Mouse (Mus musculus): Measurements from ENCODE around the gene Vps8. TPM values are rescaled to one million over a fixed set of nuclear protein-coding genes. Genes with fewer than 3 reads are reported as not detected.
"Not testable (repeated sequence)": the region's sequence is repeated elsewhere in the genome, so short reads cannot be mapped to it uniquely, and the experiment has no call there.

The Vps8 gene
- total RNA-seq, 2 experiments from 2014 or later, result 52.3 to 58.0 TPM

DNA sequence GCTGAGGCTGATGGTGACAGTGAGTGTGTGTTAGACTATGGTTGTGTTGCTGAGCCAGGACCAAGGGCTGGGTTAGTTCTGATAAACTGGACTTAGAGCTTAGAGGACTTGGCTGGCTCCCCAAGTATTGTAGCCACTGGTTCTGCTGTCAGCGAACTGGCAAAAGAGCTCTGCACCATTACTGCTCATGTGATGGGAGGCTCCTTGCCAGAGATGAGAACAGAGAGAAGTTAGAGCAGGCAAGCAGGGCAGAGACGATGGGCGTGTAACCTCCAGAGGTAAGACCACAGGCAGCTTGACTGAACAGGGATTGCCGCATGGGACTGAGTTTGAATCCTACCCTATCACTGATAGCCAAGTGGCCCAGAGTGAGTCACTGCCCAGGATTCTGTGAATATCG is 220.0 kb downstream of the Vps8 start:
- no peak for DNase-seq (ENCODE audit: low spot score in 2 of 2)
- intact Hi-C loops (cut with DNase I), result no loop called here

DNA sequence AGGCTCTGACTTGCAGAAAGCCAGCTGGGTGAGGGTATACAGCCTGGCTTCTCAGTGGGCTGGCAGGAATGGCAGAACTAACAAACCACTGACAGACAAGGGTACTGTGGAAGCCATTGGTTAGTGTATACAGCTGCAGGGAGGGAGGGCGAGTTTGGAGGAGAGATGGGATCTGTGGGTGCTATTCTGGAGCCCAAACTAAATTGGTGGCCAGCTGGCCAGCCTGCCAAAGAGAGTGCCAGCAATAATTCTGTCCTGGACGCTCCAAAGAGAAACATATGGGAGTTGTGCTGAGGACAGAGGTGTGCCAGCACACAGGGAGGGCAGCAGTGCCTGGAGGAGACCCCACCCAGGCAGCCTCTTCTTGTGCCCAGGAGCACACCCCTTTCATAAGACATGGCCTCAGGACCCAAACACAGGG is 220.7 kb downstream of the Vps8 start:
- intact Hi-C loops (cut with DNase I), result no loop called here
- DNase-seq (ENCODE audit: low spot score in 2 of 2), result peak in 1 of 2 experiments; percentile 60

DNA sequence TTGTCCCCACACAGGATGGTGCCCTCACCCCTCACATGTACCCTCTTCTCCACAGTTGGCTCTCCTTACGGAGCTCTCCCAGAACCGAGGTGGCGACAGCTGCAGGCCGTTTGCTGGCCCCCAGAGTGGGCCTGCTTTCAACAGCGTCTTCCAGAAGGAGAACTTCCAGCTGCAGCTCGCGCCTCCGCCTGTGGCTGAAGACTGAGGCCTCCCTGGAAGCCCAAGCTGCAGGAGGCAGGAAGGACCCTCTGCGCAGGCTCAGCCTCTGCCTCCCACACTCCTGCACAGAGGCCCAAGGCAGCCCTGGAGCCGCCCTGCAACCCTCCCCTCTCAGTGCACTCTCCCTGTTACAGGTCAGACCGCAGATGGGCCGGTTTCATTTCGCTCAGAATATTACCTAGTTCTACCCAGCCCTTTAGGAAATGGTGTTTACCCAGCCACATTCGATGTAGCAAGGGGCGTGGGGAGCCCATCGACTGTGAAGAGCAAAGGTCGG is 221.2 kb downstream of the Vps8 start:
- DNase-seq (ENCODE audit: low spot score in 2 of 2), result peak in 1 of 2 experiments; percentile 65
- intact Hi-C loops (cut with DNase I), result no loop called here

DNA sequence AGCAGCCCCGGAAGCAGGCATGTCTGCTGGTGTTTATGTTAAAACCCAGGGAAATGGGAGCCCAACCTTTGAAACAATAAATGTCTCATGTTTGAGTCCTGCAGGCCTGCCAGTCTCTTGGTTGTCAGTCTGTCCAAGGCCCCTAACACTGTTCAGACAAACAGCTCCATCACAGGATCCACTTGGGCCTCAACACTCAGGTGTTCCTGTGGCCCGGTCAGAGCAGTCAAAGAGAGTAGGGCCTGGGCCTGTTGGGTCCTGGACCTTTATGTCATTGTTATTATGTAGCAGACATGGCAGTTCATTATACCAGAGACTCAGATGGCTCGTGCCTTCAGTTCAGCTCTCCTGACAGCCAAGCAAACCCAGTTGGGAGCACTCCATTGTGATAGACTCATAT is 221.7 kb downstream of the Vps8 start:
- intact Hi-C loops (cut with DNase I), result no loop called here
- DNase-seq (ENCODE audit: low spot score in 2 of 2), result no peak

DNA sequence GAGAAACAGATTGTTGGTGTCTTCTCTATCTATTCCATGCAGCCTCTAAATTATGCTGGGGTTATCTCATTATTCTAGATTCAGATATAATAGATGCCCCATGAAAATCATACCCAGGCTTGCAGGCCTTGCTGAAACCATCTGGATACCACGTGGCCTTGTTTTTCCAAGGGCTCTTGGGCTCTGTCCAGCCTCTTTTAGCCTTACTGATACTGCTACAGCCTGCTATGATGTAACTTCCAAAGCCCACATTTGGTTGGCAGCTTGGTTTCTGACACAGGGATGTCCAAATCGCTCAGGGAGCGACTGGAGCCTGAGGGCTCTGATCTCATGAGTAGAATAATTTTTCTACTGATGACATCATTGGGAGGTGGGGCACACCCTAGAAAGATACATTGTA is 223.0 kb downstream of the Vps8 start:
- intact Hi-C loops (cut with DNase I), result no loop called here

DNA sequence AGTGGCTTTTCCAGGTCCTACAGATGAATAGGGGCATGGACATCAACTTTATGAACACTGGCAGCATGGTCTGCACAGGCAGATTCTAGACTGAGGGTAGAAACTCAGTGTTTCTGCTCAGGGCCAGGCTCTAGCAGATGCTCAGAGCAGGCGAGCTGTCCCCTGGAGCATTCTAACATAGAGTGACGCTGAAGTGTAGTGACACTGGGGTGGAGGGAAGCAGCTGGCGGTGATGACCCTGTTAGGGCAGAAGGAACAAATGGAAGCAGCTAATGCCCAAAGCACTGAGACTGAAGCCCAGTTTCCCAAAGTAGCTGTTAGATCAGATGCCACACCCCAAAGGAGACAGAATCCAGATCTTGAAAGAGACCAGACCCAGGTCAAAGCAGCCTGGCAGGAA is 223.6 kb downstream of the Vps8 start:
- intact Hi-C loops (cut with DNase I), result no loop called here
- DNase-seq (ENCODE audit: low spot score in 2 of 2), result no peak

More for the DNA sequence above, 223.0 kb downstream of the Vps8 start:
- DNase-seq (ENCODE audit: low spot score in 2 of 2), result no peak

DNA sequence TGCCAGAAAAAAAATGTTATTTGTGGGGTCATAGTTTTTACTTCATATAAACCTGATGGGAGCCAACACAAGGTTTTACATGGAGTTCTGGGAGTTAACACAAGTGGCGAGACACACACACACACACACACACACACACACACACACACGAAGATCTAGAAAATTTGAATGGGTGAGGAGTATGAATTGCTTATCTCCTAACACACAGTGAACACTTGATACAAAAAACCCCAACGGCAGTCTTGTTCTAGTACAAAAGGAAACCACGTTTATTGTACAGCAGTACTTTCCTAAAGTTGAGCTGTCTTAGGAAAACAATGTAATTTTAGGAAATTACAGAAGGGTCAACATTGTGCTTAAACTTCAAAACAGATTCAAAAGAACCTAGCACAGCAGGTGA is 225.9 kb downstream of the Vps8 start:
- intact Hi-C loops (cut with DNase I), result no loop called here

DNA sequence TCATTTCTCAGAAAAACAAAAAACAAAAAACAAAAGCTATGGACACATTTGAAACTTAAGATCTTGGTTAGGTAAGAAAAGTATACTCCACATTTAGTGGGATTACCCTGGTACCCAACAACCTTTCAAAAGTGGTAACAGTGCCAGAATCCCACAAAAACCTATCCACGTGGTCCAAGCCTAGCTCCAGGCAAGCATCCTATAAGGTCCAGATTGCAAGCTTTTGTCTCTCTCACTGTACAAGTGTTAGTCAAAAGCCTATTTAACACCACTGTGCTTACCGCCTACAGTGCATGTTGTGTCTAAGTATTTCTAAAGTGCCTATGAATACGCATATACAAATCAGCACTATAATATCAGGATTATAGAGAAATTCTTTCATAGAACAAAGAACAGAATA is 227.4 kb downstream of the Vps8 start:
- peak in 1 of 2 experiments; percentile 34 for DNase-seq (ENCODE audit: low spot score in 2 of 2)
- intact Hi-C loops (cut with DNase I), result loop anchor here (5.0 kb wide), 1 partner anchor 42 kb away; the partner anchor contains the start of gene 2510009E07Rik

More for the DNA sequence above, 225.9 kb downstream of the Vps8 start:
- no peak for DNase-seq (ENCODE audit: low spot score in 2 of 2)

DNA sequence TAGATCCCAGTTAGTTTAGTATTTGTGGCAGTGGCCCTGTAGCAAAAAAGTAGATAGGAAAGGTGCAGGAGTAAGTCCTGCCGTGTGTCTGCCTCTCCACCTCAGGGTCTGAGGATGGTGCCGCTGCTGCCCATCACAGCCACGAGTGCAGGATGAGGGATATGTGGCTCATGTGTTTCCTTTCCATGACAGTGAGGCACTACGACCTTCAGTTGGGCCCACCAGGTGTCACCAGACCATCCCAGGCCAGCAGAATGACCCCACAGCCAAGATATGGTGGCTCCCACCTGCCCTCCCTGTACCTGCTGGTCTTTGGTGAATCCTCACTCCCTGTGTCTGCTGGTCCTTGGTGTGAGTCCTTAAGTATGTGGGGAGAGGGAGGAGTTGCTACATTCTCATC is 228.2 kb downstream of the Vps8 start:
- intact Hi-C loops (cut with DNase I), result loop anchor here (5.0 kb wide), 1 partner anchor 41 kb away; the partner anchor contains the start of gene 2510009E07Rik
- DNase-seq (ENCODE audit: low spot score in 2 of 2), result no peak

DNA sequence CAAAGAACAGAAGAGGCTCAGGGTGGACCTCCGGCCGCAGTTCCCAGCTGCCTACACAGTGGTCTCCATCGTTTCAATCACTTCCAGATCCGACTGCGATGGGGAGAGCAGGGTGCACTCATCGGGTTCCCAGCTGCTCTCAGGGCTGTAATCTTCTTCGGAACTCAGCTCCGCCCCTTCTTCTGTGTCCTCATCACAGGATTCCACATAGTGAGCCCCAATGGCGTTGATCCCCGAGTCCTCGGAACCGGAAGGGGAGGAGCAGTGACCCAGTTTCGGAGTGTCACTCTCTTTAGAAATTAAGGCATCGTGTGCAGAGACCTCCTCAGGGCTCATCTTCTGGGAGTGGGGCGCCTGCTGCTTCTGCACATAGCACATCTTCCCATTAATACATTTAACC is 230.2 kb downstream of the Vps8 start:
- DNase-seq (ENCODE audit: low spot score in 2 of 2), result no peak
- intact Hi-C loops (cut with DNase I), result loop anchor here (5.0 kb wide), 1 partner anchor 39 kb away; the partner anchor contains the start of gene 2510009E07Rik

DNA sequence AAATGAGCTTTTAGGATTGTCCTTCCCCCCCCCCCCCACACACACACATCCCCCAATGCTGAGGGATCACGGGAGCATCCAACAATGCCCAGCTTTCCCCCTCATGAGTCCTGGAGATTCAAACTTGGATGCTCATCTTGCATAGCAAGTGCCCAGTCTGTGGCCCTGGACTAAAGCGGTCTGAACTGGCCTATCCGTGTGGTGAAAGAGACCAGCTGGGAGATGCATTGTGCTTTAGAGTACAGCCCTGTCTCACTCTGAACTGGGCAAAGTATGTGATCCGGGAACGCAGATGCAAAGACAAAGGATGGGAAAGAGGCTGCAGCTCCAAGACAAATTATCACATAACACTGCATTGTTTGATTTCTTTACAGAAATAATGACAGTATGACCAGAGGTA is 231.5 kb downstream of the Vps8 start:
- no peak for DNase-seq (ENCODE audit: low spot score in 2 of 2)
- intact Hi-C loops (cut with DNase I), result loop anchor here (5.0 kb wide), 1 partner anchor 38 kb away; the partner anchor contains the start of gene 2510009E07Rik

DNA sequence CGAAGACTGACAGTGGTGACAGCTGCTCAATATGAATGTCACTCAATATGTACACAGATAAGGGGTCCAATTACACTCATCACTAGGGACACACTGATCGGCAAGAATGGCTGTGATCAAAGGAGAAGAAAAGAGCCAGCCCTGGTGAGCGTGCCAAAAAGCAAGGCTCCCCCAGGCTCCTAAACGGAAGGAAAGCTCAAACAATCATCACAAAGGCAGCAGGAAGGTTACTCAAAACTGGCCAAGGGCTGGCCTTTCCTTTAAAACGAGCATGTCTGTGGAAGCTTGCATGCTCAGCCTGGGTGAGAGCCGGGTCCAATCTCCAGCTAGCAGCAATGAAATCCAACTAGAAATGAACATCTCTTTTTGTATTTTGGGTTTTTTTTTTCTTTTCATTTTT is 232.4 kb downstream of the Vps8 start:
- intact Hi-C loops (cut with DNase I), result no loop called here
- no peak for DNase-seq (ENCODE audit: low spot score in 2 of 2)

DNA sequence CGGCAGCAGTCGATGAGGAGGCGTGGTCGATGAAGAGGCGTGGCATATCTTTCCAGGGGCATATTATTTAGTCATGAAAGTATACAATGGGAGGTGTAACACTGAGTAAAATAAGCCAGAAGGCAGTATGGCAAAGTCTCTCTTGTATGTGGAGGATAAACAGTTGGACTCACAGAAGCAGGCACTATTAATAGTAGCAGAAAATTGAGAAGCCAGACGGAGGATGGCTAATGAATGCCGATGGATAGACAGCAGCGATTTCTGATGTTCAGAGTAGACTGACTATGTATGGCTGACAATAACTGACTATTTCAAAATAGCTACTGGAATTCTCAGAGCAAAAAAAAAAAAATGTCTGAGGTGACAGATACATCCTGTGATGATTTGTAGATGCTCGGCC is 233.0 kb downstream of the Vps8 start:
- intact Hi-C loops (cut with DNase I), result no loop called here
- DNase-seq (ENCODE audit: low spot score in 2 of 2), result no peak

DNA sequence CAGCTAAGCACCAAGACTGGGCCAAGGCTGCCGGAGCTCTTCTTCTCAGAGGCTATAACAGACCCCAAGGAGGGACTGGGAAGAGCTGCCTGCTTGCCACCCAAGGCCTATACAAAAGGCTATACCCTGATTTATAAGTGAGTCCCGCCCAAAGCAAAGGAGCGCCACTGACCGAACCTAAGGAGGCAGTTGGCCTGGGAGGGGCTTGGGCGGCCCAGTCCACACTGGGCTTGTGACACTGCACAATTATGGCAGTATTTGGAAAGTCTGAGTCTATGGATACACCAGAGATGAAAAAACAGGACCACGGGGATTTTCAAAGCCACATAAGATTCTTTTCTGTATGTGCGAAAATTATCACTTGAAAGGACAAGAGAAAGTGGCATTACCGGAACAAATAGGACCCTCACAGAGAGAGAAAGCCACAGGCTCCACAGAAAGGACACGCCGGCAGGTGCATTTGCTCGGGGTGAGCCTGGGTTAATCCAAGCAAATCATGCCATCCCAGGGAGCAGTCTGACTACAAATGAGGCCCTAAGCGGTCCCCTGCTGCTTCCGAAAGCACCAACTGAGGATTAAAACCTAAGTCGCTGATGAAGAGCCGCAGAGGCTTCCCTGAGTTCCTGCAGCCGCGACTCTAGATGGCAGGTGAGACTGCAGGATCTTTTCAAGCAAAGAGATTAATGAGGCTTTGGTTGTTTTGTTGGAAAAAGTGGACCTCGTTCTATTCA is 241.9 kb downstream of the Vps8 start:
- intact Hi-C loops (cut with DNase I), result no loop called here

DNA sequence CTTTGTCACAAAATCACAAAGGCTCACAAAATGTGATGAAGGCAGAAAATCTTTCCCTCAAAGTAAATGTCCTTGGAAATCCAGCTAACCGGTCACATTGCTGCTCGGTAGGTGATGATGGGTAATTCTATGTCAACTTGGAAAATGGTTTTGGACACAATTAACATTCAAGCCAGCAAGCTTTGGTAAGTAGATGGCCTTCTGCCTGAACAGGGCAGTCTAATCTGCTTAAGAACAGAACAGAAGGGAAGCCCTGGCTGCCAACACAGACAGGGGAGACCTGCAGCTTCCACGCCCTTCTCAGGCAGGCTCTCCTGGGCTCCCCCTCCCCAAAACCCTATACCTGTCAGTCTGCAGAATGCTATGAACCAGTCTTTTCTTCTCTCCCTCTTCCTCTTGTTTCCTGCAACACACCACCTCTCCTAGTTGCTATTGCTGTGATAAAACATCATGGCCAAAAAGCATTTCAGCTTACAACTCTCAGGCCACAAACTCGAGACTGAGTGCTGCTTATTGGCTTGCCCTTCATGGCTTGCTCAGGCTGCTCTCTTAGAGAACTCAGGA is 242.6 kb downstream of the Vps8 start:
- no peak for DNase-seq (ENCODE audit: low spot score in 2 of 2)
- intact Hi-C loops (cut with DNase I), result no loop called here

More for the DNA sequence above, 241.9 kb downstream of the Vps8 start:
- no peak for DNase-seq (ENCODE audit: low spot score in 2 of 2)

DNA sequence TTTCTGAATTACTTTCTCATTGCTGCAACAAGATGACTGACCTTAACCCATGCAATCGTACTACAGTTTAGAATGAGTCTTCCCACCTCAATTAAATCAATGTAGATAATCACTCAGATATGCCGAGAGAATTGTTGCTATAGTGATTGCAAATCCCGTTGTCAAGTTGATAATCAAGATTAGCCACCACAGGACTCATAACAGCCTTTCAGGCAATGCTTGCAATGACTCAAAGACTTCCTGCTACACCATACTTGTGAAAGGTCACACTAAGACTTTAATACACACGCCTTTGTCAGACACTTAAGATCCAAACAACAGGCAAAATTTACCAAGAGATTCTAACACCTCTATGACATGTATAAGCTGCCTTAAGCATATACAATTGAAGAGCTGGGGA is 249.0 kb downstream of the Vps8 start:
- no peak for DNase-seq (ENCODE audit: low spot score in 2 of 2)
- intact Hi-C loops (cut with DNase I), result no loop called here

DNA sequence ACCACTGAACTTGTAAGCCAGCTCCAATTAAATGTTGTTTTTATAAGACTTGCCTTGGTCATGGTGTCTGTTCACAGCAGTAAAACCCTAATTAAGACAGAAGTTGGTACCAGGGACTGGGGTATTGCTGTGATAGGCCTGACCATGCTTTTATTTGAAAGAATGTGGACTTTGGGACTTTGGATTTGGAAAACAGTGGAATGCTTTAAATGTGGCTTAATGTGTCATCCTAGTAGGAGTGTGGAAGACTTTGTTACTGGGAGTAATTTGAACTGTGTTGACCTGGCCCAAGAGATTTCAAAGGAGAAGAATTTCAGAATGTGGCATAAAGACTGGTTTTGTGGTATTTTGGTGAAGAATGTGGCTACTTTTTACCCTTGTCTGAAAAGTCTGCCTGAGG is 250.1 kb downstream of the Vps8 start:
- intact Hi-C loops (cut with DNase I); DNase-seq (ENCODE audit: low spot score in 2 of 2): not testable (repeated sequence)

DNA sequence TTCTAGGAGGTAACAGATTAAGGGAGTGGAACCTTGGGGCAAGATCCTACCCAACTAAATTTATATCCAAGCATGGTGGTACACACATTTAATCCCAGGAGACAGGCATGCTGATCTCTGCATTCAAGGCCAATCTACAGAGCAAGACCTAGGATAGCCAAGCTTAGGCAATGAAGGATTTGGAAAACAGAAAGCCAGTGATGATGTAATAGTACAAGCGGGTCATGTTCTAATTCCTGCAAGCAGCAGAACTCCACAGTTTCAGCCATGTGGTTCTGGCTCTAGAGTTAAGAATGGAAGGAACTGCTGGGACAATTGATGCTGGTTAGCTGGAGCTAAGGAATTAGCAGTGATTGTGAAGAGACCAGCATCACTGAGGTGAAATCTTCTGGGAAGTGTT is 250.7 kb downstream of the Vps8 start:
- intact Hi-C loops (cut with DNase I); DNase-seq (ENCODE audit: low spot score in 2 of 2): not testable (repeated sequence)

DNA sequence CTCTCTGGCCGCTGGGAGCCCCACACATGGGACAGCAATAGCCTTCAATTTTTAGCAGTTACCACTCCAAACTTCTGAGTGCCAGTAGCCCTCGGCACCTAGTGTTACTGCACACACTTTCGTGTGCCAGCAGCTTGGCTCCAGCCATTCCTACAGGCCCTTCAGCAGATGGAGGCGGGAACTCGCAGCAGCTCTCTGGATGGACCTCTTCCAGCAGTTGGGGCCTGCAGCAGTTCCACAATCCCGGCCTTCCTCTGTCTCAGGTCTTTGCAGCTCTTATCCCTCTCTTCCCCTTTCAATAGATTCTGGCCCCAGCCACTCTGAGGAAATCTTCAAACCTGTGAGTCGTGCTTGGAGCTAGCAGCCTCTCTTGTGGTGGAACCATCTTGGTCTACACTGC is 253.9 kb downstream of the Vps8 start:
- intact Hi-C loops (cut with DNase I), result no loop called here
- DNase-seq (ENCODE audit: low spot score in 2 of 2), result no peak

DNA sequence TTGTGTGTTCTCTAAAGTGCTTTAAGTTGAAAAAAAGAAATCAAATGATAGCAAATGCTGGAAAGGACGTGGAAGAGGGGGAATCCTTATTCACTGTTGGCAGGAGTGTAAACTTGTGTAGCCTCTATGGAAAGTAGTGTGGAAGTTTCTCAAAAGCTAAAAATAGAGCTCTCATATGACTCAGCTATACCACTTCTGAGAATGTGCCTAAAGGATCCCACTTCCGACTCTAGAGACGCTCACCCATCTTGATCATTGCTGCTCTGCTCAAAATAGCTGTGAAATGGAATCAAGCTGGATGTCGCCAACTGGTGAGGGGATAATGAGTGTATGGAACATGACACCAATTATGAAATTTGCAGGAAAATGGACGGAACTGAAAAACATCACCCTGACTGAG is 264.5 kb downstream of the Vps8 start:
- intact Hi-C loops (cut with DNase I), result no loop called here
- peak in 1 of 2 experiments; percentile 73 for DNase-seq (ENCODE audit: low spot score in 2 of 2)

DNA sequence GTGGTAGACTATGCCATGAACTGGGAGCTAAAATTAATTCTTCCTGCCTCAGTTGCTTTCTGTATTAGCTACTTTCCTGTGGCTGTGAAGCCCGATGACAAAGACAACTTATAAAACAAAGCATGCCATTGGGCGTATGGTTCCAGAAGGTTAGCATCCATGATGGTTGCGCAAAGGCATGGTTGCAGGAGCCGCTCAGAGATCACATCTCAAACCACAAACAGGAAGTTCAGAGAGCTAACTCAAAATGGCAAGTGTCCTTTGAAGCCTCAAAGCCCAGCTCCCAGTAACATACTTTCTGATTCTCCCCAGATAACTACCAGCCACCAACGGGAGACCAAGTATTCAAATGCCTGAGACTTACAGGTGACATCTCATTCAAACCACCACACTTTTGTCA is 266.2 kb downstream of the Vps8 start:
- intact Hi-C loops (cut with DNase I), result no loop called here
- DNase-seq (ENCODE audit: low spot score in 2 of 2), result no peak
